Mouse (Mus musculus) MEL (cell line): ENCODE data around the gene Gpd2. TPM values are rescaled to one million over a fixed set of nuclear protein-coding genes. Genes with fewer than 3 reads are reported as not detected.

ENCODE experiments used
- DNase-seq: peaks from one replicate; pipeline ENCODE4 v3.0.0; 2011; ENCODE audit warnings: low read depth, low spot score
- H3K27ac ChIP-seq: 2 replicates; pipeline ENCODE4 v1.5.1; 2012; ENCODE audit warnings: low read depth, mild to moderate bottlenecking, control low read depth, low read length, moderate library complexity; ENCODE audit not compliant: control insufficient read depth
- H3K27me3 ChIP-seq, 2 experiments: fragments of 150-350 bp in 1 of 2; sonication (generic) in 1 of 2; 2 replicates each; pipeline ENCODE4 v1.6.1; 2012; ENCODE audit warnings: low read length in 2 of 2, mild to moderate bottlenecking in 2 of 2, improper control_type of control experiment in 1 of 2, moderate library complexity in 1 of 2; ENCODE audit not compliant: insufficient read depth in 2 of 2, control insufficient read depth in 1 of 2
- H3K36me3 ChIP-seq, 2 experiments: 2 replicates each; pipeline ENCODE4 v1.6.1; 2012 to 2014; ENCODE audit warnings: low read length in 2 of 2, improper control_type of control experiment in 1 of 2, inconsistent platforms in 1 of 2, mild to moderate bottlenecking in 1 of 2; ENCODE audit not compliant: insufficient read depth in 2 of 2, control insufficient read depth in 1 of 2
- H3K4me1 ChIP-seq, 2 experiments: fragments of 150-350 bp in 1 of 2; sonication (generic) in 1 of 2; 2 replicates each; pipeline ENCODE4 v1.6.1; 2012; ENCODE audit warnings: low read length in 2 of 2, improper control_type of control experiment in 1 of 2, mild to moderate bottlenecking in 1 of 2; ENCODE audit not compliant: insufficient read depth in 2 of 2, control insufficient read depth in 1 of 2
- H3K4me3 ChIP-seq, 2 experiments: fragments of 150-350 bp in 1 of 2; sonication (generic) in 1 of 2; 2 replicates each; pipeline ENCODE4 v1.5.1; 2012; ENCODE audit warnings: low read depth in 2 of 2, low read length in 2 of 2, mild to moderate bottlenecking in 2 of 2, moderate library complexity in 2 of 2, control low read depth in 1 of 2, improper control_type of control experiment in 1 of 2; ENCODE audit not compliant: control insufficient read depth in 1 of 2, insufficient read depth in 1 of 2
- H3K79me2 ChIP-seq: 2 replicates; pipeline ENCODE4 v1.6.1; 2012; ENCODE audit warnings: mild to moderate bottlenecking, low read length, moderate library complexity; ENCODE audit not compliant: control insufficient read depth, poor library complexity, insufficient read depth
- H3K9ac ChIP-seq: 2 replicates; pipeline ENCODE4 v1.6.1; 2012; ENCODE audit warnings: low read depth, mild to moderate bottlenecking, control low read depth, low read length, moderate library complexity; ENCODE audit not compliant: control insufficient read depth, poor library complexity, severe bottlenecking
- H3K9me3 ChIP-seq: fragments of 150-350 bp; sonication (generic); replicated peaks from 2 replicates; pipeline ENCODE4 v1.6.1; 2012; ENCODE audit warnings: mild to moderate bottlenecking, low read length, improper control_type of control experiment, moderate library complexity; ENCODE audit not compliant: insufficient read depth
- BHLHE40 ChIP-seq: IDR thresholded peaks from 2 replicates; pipeline ENCODE4 v1.6.1; 2012; ENCODE audit warnings: low read depth, mild to moderate bottlenecking, inconsistent platforms, low read length, improper control_type of control experiment, borderline replicate concordance
- CHD1 ChIP-seq: IDR thresholded peaks from 2 replicates; pipeline ENCODE4 v1.6.1; 2012; ENCODE audit warnings: low read depth, mild to moderate bottlenecking, inconsistent platforms, low read length, improper control_type of control experiment
- CHD2 ChIP-seq: IDR thresholded peaks from 2 replicates; pipeline ENCODE4 v1.6.1; 2011; ENCODE audit warnings: low read length, improper control_type of control experiment
- CTCF ChIP-seq, 3 experiments: IDR thresholded peaks in 2 of 3; conservative IDR thresholded peaks in 1 of 3; 2 replicates each; pipeline ENCODE4 v1.5.1; 2011 to 2012; ENCODE audit warnings: low read length in 3 of 3, low read depth in 2 of 3, mild to moderate bottlenecking in 2 of 3, improper control_type of control experiment in 1 of 3, inconsistent platforms in 1 of 3, mixed read lengths in 1 of 3, moderate library complexity in 1 of 3; ENCODE audit not compliant: control insufficient read depth in 1 of 3, insufficient read depth in 1 of 3, poor library complexity in 1 of 3, severe bottlenecking in 1 of 3
- ELF1 ChIP-seq: IDR thresholded peaks from 2 replicates; pipeline ENCODE4 v1.6.1; 2014; ENCODE audit warnings: low read depth, mild to moderate bottlenecking, inconsistent platforms, low read length, improper control_type of control experiment, moderate library complexity
- EP300 ChIP-seq, 2 experiments: IDR thresholded peaks; 2 replicates each; pipeline ENCODE4 v1.6.1; 2011; ENCODE audit warnings: improper control_type of control experiment in 2 of 2, low read length in 2 of 2, low read depth in 1 of 2, mild to moderate bottlenecking in 1 of 2
- GABPA ChIP-seq: IDR thresholded peaks from 2 replicates; pipeline ENCODE4 v1.6.1; 2012; ENCODE audit warnings: low read depth, mild to moderate bottlenecking, inconsistent platforms, low read length, improper control_type of control experiment, moderate library complexity
- GATA1 ChIP-seq: IDR thresholded peaks from 2 replicates; pipeline ENCODE4 v1.6.1; 2011; ENCODE audit warnings: low read depth, low read length, improper control_type of control experiment
- HCFC1 ChIP-seq: IDR thresholded peaks from 2 replicates; pipeline ENCODE4 v1.6.1; 2012; ENCODE audit warnings: low read depth, mild to moderate bottlenecking, inconsistent platforms, low read length, improper control_type of control experiment, moderate library complexity
- JUND ChIP-seq: IDR thresholded peaks from 2 replicates; pipeline ENCODE4 v1.6.1; 2011; ENCODE audit warnings: low read depth, mild to moderate bottlenecking, improper control_type of control experiment, low read length
- KAT2A ChIP-seq: conservative IDR thresholded peaks from 2 replicates; pipeline ENCODE4 v1.6.1; 2012; ENCODE audit warnings: low read depth, low read length, improper control_type of control experiment, inconsistent platforms
- MAFK ChIP-seq: IDR thresholded peaks from 2 replicates; pipeline ENCODE4 v1.6.1; 2011; ENCODE audit warnings: low read depth, mild to moderate bottlenecking, low read length, improper control_type of control experiment, borderline replicate concordance
- MAX ChIP-seq: IDR thresholded peaks from 2 replicates; pipeline ENCODE4 v1.6.1; 2011; ENCODE audit warnings: low read length, improper control_type of control experiment
- MAZ ChIP-seq: IDR thresholded peaks from 2 replicates; pipeline ENCODE4 v1.6.1; 2012; ENCODE audit warnings: low read depth, mild to moderate bottlenecking, inconsistent platforms, low read length, improper control_type of control experiment
- MEF2A ChIP-seq: IDR thresholded peaks from 2 replicates; pipeline ENCODE4 v1.6.1; 2014; ENCODE audit warnings: low read depth, mild to moderate bottlenecking, inconsistent platforms, low read length, improper control_type of control experiment; ENCODE audit not compliant: poor library complexity, insufficient replicate concordance, severe bottlenecking; ENCODE audit errors: extremely low read depth
- MXI1 ChIP-seq: IDR thresholded peaks from 2 replicates; pipeline ENCODE4 v1.6.1; 2011; ENCODE audit warnings: mild to moderate bottlenecking, low read depth, low read length, improper control_type of control experiment
- POLR2A ChIP-seq, 2 experiments: IDR thresholded peaks; 2 replicates each; pipeline ENCODE4 v1.6.1; 2011 to 2012; ENCODE audit warnings: low read length in 2 of 2, mild to moderate bottlenecking in 2 of 2, control low read depth in 1 of 2, improper control_type of control experiment in 1 of 2, low read depth in 1 of 2, moderate library complexity in 1 of 2; ENCODE audit not compliant: control insufficient read depth in 1 of 2, insufficient read depth in 1 of 2, poor library complexity in 1 of 2
- RAD21 ChIP-seq: IDR thresholded peaks from 2 replicates; pipeline ENCODE4 v1.6.1; 2011; ENCODE audit warnings: mild to moderate bottlenecking, low read depth, low read length, improper control_type of control experiment
- SIN3A ChIP-seq: IDR thresholded peaks from 2 replicates; pipeline ENCODE4 v1.6.1; 2012; ENCODE audit warnings: low read length, improper control_type of control experiment, inconsistent platforms
- SMC3 ChIP-seq: IDR thresholded peaks from 2 replicates; pipeline ENCODE4 v1.6.1; 2011; ENCODE audit warnings: low read depth, low read length, improper control_type of control experiment
- TBP ChIP-seq: IDR thresholded peaks from 2 replicates; pipeline ENCODE4 v1.8.0; 2011; ENCODE audit warnings: low read depth, low read length, improper control_type of control experiment
- TCF12 ChIP-seq: IDR thresholded peaks from 2 replicates; pipeline ENCODE4 v1.6.1; 2014; ENCODE audit warnings: low read depth, mild to moderate bottlenecking, inconsistent platforms, low read length, improper control_type of control experiment, moderate library complexity
- UBTF ChIP-seq: IDR thresholded peaks from 2 replicates; pipeline ENCODE4 v1.6.1; 2012; ENCODE audit warnings: low read depth, mild to moderate bottlenecking, inconsistent platforms, low read length, improper control_type of control experiment, moderate library complexity, borderline replicate concordance; ENCODE audit not compliant: insufficient read depth
- USF2 ChIP-seq, 2 experiments: IDR thresholded peaks; 2 replicates each; pipeline ENCODE4 v1.6.1; 2011 to 2012; ENCODE audit warnings: improper control_type of control experiment in 2 of 2, low read length in 2 of 2, borderline replicate concordance in 1 of 2, inconsistent platforms in 1 of 2, low read depth in 1 of 2, mild to moderate bottlenecking in 1 of 2; ENCODE audit not compliant: insufficient read depth in 1 of 2
- ZC3H11A ChIP-seq: IDR thresholded peaks from 2 replicates; pipeline ENCODE4 v1.6.1; 2012; ENCODE audit warnings: low read depth, mild to moderate bottlenecking, inconsistent platforms, low read length, improper control_type of control experiment
- ZNF384 ChIP-seq: IDR thresholded peaks from 2 replicates; pipeline ENCODE4 v1.6.1; 2012; ENCODE audit warnings: low read depth, mild to moderate bottlenecking, inconsistent platforms, low read length, improper control_type of control experiment
- polyA plus RNA-seq, 2 experiments: library from polyadenylated mRNA; stranded (reverse) in 1 of 2; unstranded in 1 of 2; fragments of >175 nt in 1 of 2; fragments of >200 nt in 1 of 2; gene quantifications; 2 replicates each; pipeline versions ENCODE4 v1.2.1 to v1.2.4; 2012; ENCODE audit warnings: low replicate concordance in 2 of 2, low read depth in 1 of 2; ENCODE audit not compliant: insufficient read length in 2 of 2, insufficient read depth in 1 of 2, missing spikeins in 1 of 2
- total RNA-seq: library from RNA; depleted of rRNA; stranded (reverse); fragments of 300-350 nt; gene quantifications from 2 replicates; pipeline ENCODE4 v1.2.3, GENCODE M21; 2012

Gene Gpd2
- total and polyA plus RNA-seq, 3 experiments: 16.9 to 72.8 (median 24.6) TPM

- DNase-seq: peak; percentile 41
- no peaks in the 10 kb centered on the region for H3K27me3 ChIP-seq
These were observed 125.1 kb downstream of the Gpd2 start for GRCm38 (mm10) chr2:57362503-57362902.

GRCm38 (mm10) chr2:57374647-57375046 is 137.2 kb downstream of the Gpd2 start:
- Histone ChIP-seq H3K27me3 (no peaks in the 10 kb centered on the region), H3K36me3 (no peaks in the 10 kb centered on the region), H3K4me3 (no peak overlapping the region), H3K9ac (no peak overlapping the region), H3K9me3 (no peaks in the 10 kb centered on the region), H3K4me1 (no peaks in the 10 kb centered on the region), H3K79me2 (no peaks in the 10 kb centered on the region), H3K27ac (no peak overlapping the region)
- no peak for TF ChIP-seq MXI1
- TF ChIP-seq RAD21: peak; percentile 73
- TF ChIP-seq CHD2: no peak
- no peak for TF ChIP-seq GABPA
- TF ChIP-seq ZNF384: no peak
- TF ChIP-seq MEF2A: no peak
- TF ChIP-seq SMC3: peak; percentile 65
- TF ChIP-seq UBTF: no peak
- TF ChIP-seq MAX: no peak
- no peak for TF ChIP-seq ELF1
- no peak for TF ChIP-seq HCFC1
- no peak for TF ChIP-seq JUND
- TF ChIP-seq CTCF (IDR thresholded peaks at IDR 0.05 in 2 of 3, conservative IDR thresholded peaks at IDR 0.05 in 1 of 3; ENCODE audit: control insufficient read depth in 1 of 3, insufficient read depth in 1 of 3, low read depth in 2 of 3, low read length in 3 of 3, poor library complexity in 1 of 3, severe bottlenecking in 1 of 3): peak in 1 of 3 experiments; percentile 50; a peak in 2 of 6 replicates
- no peak for TF ChIP-seq SIN3A
- TF ChIP-seq USF2 (IDR thresholded peaks at IDR 0.05; ENCODE audit: borderline replicate concordance in 1 of 2, insufficient read depth in 1 of 2, low read depth in 1 of 2, low read length in 2 of 2): no peak
- no peak for TF ChIP-seq CHD1
- no peak for TF ChIP-seq TBP
- no peak for TF ChIP-seq POLR2A (IDR thresholded peaks at IDR 0.05; ENCODE audit: control insufficient read depth in 1 of 2, insufficient read depth in 1 of 2, low read depth in 1 of 2, low read length in 2 of 2, poor library complexity in 1 of 2)
- TF ChIP-seq ZC3H11A: peak; percentile 45
- no peak for TF ChIP-seq BHLHE40
- TF ChIP-seq KAT2A: no peak
- DNase-seq: peak; percentile 19

More at GRCm38 (mm10) chr2:57362503-57362902, 125.1 kb downstream of the Gpd2 start:
- H3K27ac ChIP-seq: no peak overlapping the region
- H3K36me3 ChIP-seq: peaks cover 0 to 1% of the 10 kb centered on the region in 2 experiments; a peak in 1 of 4 replicates
- no peak for TF ChIP-seq EP300 (IDR thresholded peaks at IDR 0.05; ENCODE audit: low read depth in 1 of 2, low read length in 2 of 2)
- no peak for TF ChIP-seq MAFK
- TF ChIP-seq MAZ: no peak
- TF ChIP-seq RAD21: peak; percentile 50
- peak; percentile 20 to 59 (median 54); a peak in 5 of 6 replicates for TF ChIP-seq CTCF (IDR thresholded peaks at IDR 0.05 in 2 of 3, conservative IDR thresholded peaks at IDR 0.05 in 1 of 3; ENCODE audit: control insufficient read depth in 1 of 3, insufficient read depth in 1 of 3, low read depth in 2 of 3, low read length in 3 of 3, poor library complexity in 1 of 3, severe bottlenecking in 1 of 3)
- no peak for TF ChIP-seq TCF12
- TF ChIP-seq GATA1: no peak
- no peak for TF ChIP-seq MEF2A
- no peak for TF ChIP-seq ELF1
- peak; percentile 32 for TF ChIP-seq ZC3H11A
- no peak for TF ChIP-seq MAX
- TF ChIP-seq ZNF384: no peak
- no peak for TF ChIP-seq CHD1
- TF ChIP-seq SMC3: peak; percentile 69
- TF ChIP-seq, all 39 proteins: peak for 4
- H3K79me2 ChIP-seq: no peaks in the 10 kb centered on the region
- no peak overlapping the region for H3K4me3 ChIP-seq
- no peaks in the 10 kb centered on the region for H3K4me1 ChIP-seq
- H3K9me3 ChIP-seq: no peaks in the 10 kb centered on the region
- H3K9ac ChIP-seq: no peak overlapping the region
